Mouse (Mus musculus): ENCODE data around the gene Ets1.

Gene Ets1

GRCm38 (mm10) chr9:32661071-32661470 lies 25.1 kb downstream of the Ets1 start:
- in situ Hi-C loops (cut with MboI; ENCODE audit: low sequenced_read_pairs): no loop called here

GRCm38 (mm10) chr9:32661561-32661960 lies 25.5 kb downstream of the Ets1 start:
- in situ Hi-C loops (cut with MboI; ENCODE audit: low sequenced_read_pairs): no loop called here

DNA sequence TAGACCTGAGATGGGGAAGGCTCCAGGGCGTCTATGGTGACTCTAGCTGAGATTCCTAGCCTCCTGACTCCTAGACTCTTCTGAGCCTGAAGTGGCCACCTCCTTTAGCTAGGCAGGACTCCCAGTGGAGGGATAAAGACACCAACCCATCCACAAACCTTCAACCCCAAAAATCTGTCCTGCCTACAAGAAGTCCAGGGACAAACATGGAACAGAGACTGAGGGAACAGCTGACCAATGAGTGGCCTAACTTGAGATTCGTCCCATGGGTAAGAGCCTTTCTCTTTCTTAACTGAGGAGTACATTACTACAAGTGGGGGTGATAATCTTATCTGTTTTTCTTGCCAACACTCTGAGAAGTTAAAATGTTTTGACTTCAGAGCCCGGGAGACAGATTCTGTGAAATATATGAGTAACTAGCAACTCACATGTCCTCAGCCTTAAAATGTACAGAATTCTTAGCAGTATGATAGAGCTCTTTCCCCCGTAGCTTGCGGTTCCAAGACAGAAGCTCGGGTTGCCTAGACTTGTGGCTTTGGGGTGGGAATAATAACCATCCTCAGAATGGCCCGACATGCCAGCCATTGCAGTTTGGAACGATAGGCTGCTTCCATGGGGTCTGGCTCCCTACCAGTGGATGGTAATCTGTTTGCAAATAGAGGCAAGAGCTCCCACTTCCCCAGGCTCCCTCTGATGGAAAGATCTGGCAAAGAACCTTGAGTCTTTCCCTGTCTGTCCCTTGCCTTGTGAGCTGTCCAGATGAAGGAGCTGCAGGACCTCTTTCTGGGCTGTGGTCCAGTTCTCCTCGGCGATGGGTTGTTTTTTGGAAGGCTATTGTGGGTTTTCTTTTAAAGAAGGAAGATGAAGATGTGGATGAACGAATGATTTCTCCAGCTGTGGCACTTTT lies 30.8 kb downstream of the Ets1 start:
- in situ Hi-C loops (cut with MboI; ENCODE audit: low sequenced_read_pairs): no loop called here

GRCm38 (mm10) chr9:32667518-32667908 lies 31.5 kb downstream of the Ets1 start:
- in situ Hi-C loops (cut with MboI; ENCODE audit: low sequenced_read_pairs): no loop called here

GRCm38 (mm10) chr9:32668075-32668673 lies 32.2 kb downstream of the Ets1 start:
- in situ Hi-C loops (cut with MboI; ENCODE audit: low sequenced_read_pairs): no loop called here

DNA sequence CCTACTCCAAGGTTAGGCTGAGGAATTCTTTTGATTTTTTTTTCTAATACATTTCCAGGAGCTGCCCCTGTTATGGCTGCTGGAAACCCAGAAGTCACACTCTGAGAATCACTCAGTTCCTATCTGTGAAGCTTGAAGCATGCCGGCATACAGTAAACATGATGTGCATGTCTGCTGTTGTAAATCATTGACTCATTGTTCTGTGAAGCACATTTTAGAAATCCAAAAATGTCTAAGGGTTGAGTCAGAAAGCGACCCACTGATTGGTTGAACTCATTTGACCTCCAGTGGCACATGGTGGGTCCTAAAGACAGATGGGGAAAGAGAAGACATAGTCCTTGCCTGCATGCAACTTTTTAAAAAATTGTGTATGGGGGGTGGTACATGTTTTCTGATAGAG lies 33.4 kb downstream of the Ets1 start:
- in situ Hi-C loops (cut with MboI; ENCODE audit: low sequenced_read_pairs): no loop called here

GRCm38 (mm10) chr9:32671970-32672859 lies 36.2 kb downstream of the Ets1 start:
- in situ Hi-C loops (cut with MboI; ENCODE audit: low sequenced_read_pairs): no loop called here

- in situ Hi-C loops (cut with MboI; ENCODE audit: low sequenced_read_pairs): no loop called here
These were observed 37.9 kb downstream of the Ets1 start for GRCm38 (mm10) chr9:32673923-32674322.

DNA sequence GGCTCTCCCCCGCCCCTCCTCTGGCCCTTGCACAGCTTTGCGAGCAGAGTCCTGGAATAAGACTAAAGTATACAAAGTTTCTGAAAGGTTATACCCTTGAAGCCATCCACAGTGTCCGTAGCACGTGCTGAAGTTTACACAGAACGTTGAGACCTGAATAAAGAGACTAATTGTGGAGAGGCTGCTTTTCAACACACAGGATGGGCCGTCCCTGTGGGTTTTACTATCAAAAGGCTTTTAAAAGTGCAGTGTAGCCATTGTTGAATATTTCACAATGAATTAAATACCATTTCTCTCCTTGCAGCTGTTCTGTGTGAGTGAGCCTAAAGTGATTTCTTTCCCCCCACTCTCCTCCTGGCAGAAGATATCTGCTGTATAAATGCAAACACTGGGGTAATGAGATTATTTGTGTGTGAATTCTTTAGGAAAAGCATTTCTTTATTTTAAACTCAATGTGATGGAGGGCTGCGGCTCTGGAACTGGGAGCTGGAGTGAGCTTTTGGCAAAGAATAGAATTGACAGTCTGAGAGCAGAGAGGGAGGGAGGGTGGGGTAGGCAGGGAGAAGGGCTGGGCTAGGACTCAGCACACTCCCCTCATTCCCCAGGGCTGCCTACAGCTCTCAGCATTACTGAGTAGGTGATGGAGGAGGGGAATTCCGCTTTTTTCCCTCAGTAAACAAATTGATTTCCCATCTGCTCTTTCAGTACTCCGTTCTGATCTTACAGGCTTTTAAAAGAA lies 39.8 kb downstream of the Ets1 start:
- in situ Hi-C loops (cut with MboI; ENCODE audit: low sequenced_read_pairs): no loop called here

DNA sequence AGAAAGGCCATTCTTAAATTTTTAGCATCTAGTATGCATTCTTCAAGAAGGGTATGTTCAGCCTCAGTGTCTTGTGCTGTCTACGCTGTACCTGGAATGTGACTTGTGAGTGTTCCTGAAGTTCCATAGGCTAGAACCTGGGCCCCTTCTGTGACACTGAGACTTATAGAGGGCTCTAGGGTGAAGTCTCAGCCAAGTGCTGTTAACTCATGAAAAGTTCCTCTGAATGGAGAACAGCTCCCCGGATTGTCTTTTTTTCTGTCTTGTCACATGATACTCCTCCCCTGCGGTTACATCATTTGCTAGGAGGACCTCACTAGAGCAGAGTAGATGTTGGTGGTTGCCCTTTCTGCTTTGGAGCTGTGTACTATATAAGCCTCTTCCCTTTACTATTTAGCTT lies 40.5 kb downstream of the Ets1 start:
- in situ Hi-C loops (cut with MboI; ENCODE audit: low sequenced_read_pairs): no loop called here

GRCm38 (mm10) chr9:32677646-32678045 lies 41.6 kb downstream of the Ets1 start:
- in situ Hi-C loops (cut with MboI; ENCODE audit: low sequenced_read_pairs): no loop called here

GRCm38 (mm10) chr9:32678120-32678757 lies 42.2 kb downstream of the Ets1 start:
- in situ Hi-C loops (cut with MboI; ENCODE audit: low sequenced_read_pairs): no loop called here

DNA sequence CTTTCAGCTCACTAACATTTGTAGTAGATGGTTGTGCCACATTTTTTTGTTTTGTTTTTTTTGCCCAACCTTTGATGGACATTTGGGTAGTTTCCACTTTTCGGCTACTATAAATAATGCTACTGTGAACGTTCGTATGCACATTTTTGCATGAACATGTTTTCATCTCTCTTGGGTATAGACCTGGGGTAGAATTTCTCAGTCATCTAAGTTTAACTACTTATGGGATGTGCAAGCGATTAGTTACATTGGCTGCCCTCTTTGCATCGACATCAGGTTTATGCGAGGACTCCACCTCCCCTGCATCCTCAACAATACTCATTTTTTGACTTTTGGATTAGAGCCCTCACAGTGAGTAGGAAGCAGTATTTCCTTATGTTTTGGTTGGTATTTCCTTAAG lies 43.5 kb downstream of the Ets1 start:
- in situ Hi-C loops (cut with MboI; ENCODE audit: low sequenced_read_pairs): no loop called here

- in situ Hi-C loops (cut with MboI; ENCODE audit: low sequenced_read_pairs): no loop called here
These were observed 44.2 kb downstream of the Ets1 start for GRCm38 (mm10) chr9:32680201-32680600.

GRCm38 (mm10) chr9:32685793-32686558 lies 50.0 kb downstream of the Ets1 start:
- in situ Hi-C loops (cut with MboI; ENCODE audit: low sequenced_read_pairs): no loop called here

GRCm38 (mm10) chr9:32688351-32688750 lies 52.3 kb downstream of the Ets1 start:
- in situ Hi-C loops (cut with MboI; ENCODE audit: low sequenced_read_pairs): no loop called here

- in situ Hi-C loops (cut with MboI; ENCODE audit: low sequenced_read_pairs): loop anchor here (10.0 kb wide), 1 partner anchor 97 kb away; no protein-coding TSS in a partner anchor
These were observed 55.3 kb downstream of the Ets1 start for GRCm38 (mm10) chr9:32691151-32691925.

GRCm38 (mm10) chr9:32692944-32693343 lies 56.9 kb downstream of the Ets1 start:
- in situ Hi-C loops (cut with MboI; ENCODE audit: low sequenced_read_pairs): loop anchor here (10.0 kb wide), 1 partner anchor 98 kb away; no protein-coding TSS in a partner anchor

Data from CH12F3 (cell line).